Mouse (Mus musculus): ENCODE data around the gene Igdcc3. TPM values are rescaled to one million over a fixed set of nuclear protein-coding genes. Genes with fewer than 3 reads are reported as not detected.

Igdcc3 gene
- not detected for polyA plus RNA-seq (2017; shearing (Covaris generic))

GRCm38 (mm10) chr9:65140936-65141305 is at the start of gene Igdcc3:
Igdcc3 (plus strand) TSS chr9:65141189.

GRCm38 (mm10) chr9:65100991-65101685 is 39.9 kb upstream of the Igdcc3 start, which contains the start of gene Igdcc4:
Igdcc4 (plus strand) TSS chr9:65101486.

DNA sequence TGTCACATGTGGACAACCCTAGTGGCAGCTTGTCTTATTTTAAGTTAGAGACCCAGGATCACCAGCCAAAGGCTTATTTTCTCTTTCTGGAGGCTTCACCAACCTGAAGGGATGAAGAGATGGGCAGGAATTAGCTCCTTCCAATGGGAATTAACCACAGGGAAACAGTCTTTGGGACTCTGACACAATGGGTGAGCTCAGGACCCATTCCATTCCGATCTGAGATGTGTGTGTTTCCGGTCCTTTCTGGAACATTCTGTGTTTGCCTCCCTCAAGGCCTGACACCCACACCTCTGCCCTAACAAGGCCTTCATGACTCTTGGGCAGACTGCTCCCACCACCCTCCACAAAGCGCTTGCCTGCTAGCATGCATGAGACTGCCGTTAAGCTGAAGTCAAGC is 54.1 kb downstream of the Igdcc3 start, which contains the start of gene Parp16:
Gene Parp16, plus strand, starts transcription at position 301 of the 400 bp plus-strand sequence.

Other genes starting within 250 kb of the Igdcc3 start
- gene Slc24a1, start 189.6 kb upstream of the Igdcc3 start, polyA plus RNA-seq (2017; shearing (Covaris generic)), result 0.43 TPM
- 31.2 TPM for gene Ints14, start 180.3 kb upstream of the Igdcc3 start, polyA plus RNA-seq (2017; shearing (Covaris generic))
- gene Hacd3, start 119.5 kb upstream of the Igdcc3 start, polyA plus RNA-seq (2017; shearing (Covaris generic)), result 108 TPM
- 49.8 TPM for gene Dpp8, start 108.8 kb upstream of the Igdcc3 start, polyA plus RNA-seq (2017; shearing (Covaris generic))
- gene Igdcc4, start 39.7 kb upstream of the Igdcc3 start, polyA plus RNA-seq (2017; shearing (Covaris generic)), result 0.44 TPM
- 13.0 TPM for gene Parp16, start 54.2 kb downstream of the Igdcc3 start, polyA plus RNA-seq (2017; shearing (Covaris generic))
- gene Cilp, start 124.0 kb downstream of the Igdcc3 start, polyA plus RNA-seq (2017; shearing (Covaris generic)), result 0.15 TPM
- gene Clpx, start 153.1 kb downstream of the Igdcc3 start, polyA plus RNA-seq (2017; shearing (Covaris generic)), result 31.3 TPM
- gene Pdcd7, start 204.9 kb downstream of the Igdcc3 start, polyA plus RNA-seq (2017; shearing (Covaris generic)), result 24.2 TPM
- not detected for gene Ubap1l, start 219.9 kb downstream of the Igdcc3 start, polyA plus RNA-seq (2017; shearing (Covaris generic))

Measured in effector memory CD4-positive, alpha-beta T cell, adult 7 months (primary cell).